Mouse (Mus musculus) kidney, embryonic 14.5 days (tissue): ENCODE measurements around the gene Slc7a6. TPM values are rescaled to one million over a fixed set of nuclear protein-coding genes. Genes with fewer than 3 reads are reported as not detected.
A peak's percentile ranks its signal among the peaks of the same experiment; 100 is the strongest.
"Not testable (repeated sequence)": the region's sequence is repeated elsewhere in the genome, so short reads cannot be mapped to it uniquely, and the experiment has no call there.

Source experiments
- ATAC-seq: fragments of 200-750 bp; cut with Nextera tagmentation; 2 replicates; pipeline ENCODE4 v1.8.0; 2017; ENCODE audit warnings: moderate number of reproducible peaks, mild to moderate bottlenecking, moderate TSS enrichment, moderate library complexity; ENCODE audit not compliant: low FRiP score, low TSS enrichment
- H3K27ac ChIP-seq: fragments of 300-500 bp; sonication (generic); 2 replicates; pipeline ENCODE4 v1.5.1; 2014; ENCODE audit warnings: low read depth, mild to moderate bottlenecking, low read length, moderate library complexity, mixed read lengths
- H3K27me3 ChIP-seq: fragments of 300-500 bp; sonication (generic); 2 replicates; pipeline ENCODE4 v1.6.1; 2014; ENCODE audit warnings: mild to moderate bottlenecking, low read length; ENCODE audit not compliant: control insufficient read depth, insufficient read depth
- H3K36me3 ChIP-seq: fragments of 300-500 bp; sonication (generic); 2 replicates; pipeline ENCODE4 v1.6.1; 2014; ENCODE audit warnings: low read length, mixed read lengths; ENCODE audit not compliant: control insufficient read depth, insufficient read depth
- H3K4me1 ChIP-seq: fragments of 300-500 bp; sonication (generic); 2 replicates; pipeline ENCODE4 v1.6.1; 2014; ENCODE audit warnings: low read length, mixed read lengths; ENCODE audit not compliant: control insufficient read depth, insufficient read depth
- H3K4me2 ChIP-seq: fragments of 300-500 bp; sonication (generic); replicated peaks from 2 replicates; pipeline ENCODE4 v1.6.1; 2014; ENCODE audit warnings: low read depth, mild to moderate bottlenecking, low read length
- H3K4me3 ChIP-seq: fragments of 300-500 bp; sonication (generic); 2 replicates; pipeline ENCODE4 v1.5.1; 2014; ENCODE audit warnings: mild to moderate bottlenecking, low read length
- H3K9ac ChIP-seq: fragments of 300-500 bp; sonication (generic); 2 replicates; pipeline ENCODE4 v1.6.1; 2014; ENCODE audit warnings: low read depth, mild to moderate bottlenecking, low read length, moderate library complexity
- H3K9me3 ChIP-seq: fragments of 300-500 bp; sonication (generic); 2 replicates; pipeline ENCODE4 v1.6.1; 2016; ENCODE audit warnings: low read length; ENCODE audit not compliant: control insufficient read depth
- WGBS: fragments of 180-500 bp; shearing (Covaris S2); extraction: QIAGEN DNeasy Blood & Tissue Kit; methylation state at CpG from one replicate; pipeline ENCODE4 v1.1.7; 2014; 5-methylcytosine and 5-hydroxymethylcytosine counted together
- polyA plus RNA-seq: library from polyadenylated mRNA; unstranded; fragments of >200 nt; fragmentation: Nextera tagmentation; extraction: Ambion mirVana; gene quantifications from 2 replicates; pipeline ENCODE4 v1.2.1, GENCODE M21; 2014

The Slc7a6 gene
- polyA plus RNA-seq, 1 experiment from 2014 or later: 87.4 TPM

GRCm38 (mm10) chr8:106189162-106189561 lies 20.5 kb downstream of the Slc7a6 start:
- Histone ChIP-seq H3K27ac (no peak overlapping the region), H3K9ac (no peak overlapping the region), H3K4me2 (no peak overlapping the region), H3K4me1 (peaks cover 10% of the 10 kb centered on the region; the same call in 1 of the 2 replicates), H3K36me3 (peaks cover 38% of the 10 kb centered on the region), H3K27me3 (no peaks in the 10 kb centered on the region), H3K9me3 (no peaks in the 10 kb centered on the region), H3K4me3 (no peak overlapping the region)
- ATAC-seq: no peak
- 95% methylated on average over 4 of the region's 4 CpGs for WGBS

DNA sequence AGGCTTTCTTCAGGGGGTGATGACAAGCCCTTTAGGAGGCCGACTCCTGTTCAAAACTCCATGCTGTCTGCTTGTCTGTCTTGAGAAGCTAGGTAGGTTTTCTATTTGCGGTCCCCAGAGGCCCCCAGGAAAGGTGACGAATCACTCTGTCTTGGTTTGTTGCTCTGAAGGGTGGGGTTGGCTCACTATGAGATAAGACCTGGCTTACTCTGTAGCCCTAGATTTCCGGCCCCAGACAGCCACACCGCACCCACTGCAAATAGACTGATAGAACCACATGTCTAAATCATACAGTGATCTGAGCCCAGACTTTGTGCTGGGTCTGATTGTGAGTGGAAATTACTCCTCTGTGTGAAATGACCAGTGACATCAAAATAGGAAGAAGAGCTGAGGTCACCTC lies 23.0 kb downstream of the Slc7a6 start:
- ATAC-seq: no peak
- no peaks in the 10 kb centered on the region for H3K4me1 ChIP-seq
- no peaks in the 10 kb centered on the region for H3K9me3 ChIP-seq
- no peak overlapping the region for H3K27ac ChIP-seq
- H3K4me2 ChIP-seq: no peak overlapping the region
- H3K9ac ChIP-seq: no peak overlapping the region
- 91% methylated on average over 5 of the region's 5 CpGs for WGBS
- H3K27me3 ChIP-seq: no peaks in the 10 kb centered on the region
- H3K4me3 ChIP-seq: no peak overlapping the region
- H3K36me3 ChIP-seq: peaks cover 60% of the 10 kb centered on the region

DNA sequence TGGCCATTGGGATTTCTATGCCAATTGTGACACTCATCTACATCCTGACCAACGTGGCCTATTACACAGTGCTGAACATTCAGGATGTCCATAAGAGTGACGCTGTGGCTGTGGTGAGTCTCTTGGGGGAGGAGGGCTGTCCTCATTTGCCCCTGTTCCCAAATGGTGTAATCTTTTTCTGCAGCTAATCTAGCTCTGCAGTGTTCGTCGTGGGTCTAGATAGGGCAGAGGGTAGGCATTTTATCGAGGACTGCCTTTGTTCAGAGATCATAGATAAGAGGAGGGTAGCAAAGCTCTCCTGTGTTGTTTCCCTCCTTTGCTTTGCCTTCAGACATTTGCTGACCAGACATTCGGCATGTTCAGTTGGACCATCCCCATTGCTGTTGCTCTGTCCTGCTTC lies 24.5 kb downstream of the Slc7a6 start:
- no peak overlapping the region for H3K9ac ChIP-seq
- H3K27me3 ChIP-seq: no peaks in the 10 kb centered on the region
- no peaks in the 10 kb centered on the region for H3K4me1 ChIP-seq
- no peak overlapping the region for H3K4me2 ChIP-seq
- WGBS: 85% methylated on average over 6 of the region's 6 CpGs
- H3K36me3 ChIP-seq: peaks cover 71% of the 10 kb centered on the region
- H3K9me3 ChIP-seq: no peaks in the 10 kb centered on the region
- H3K27ac ChIP-seq: no peak overlapping the region
- no peak for ATAC-seq
- no peak overlapping the region for H3K4me3 ChIP-seq

DNA sequence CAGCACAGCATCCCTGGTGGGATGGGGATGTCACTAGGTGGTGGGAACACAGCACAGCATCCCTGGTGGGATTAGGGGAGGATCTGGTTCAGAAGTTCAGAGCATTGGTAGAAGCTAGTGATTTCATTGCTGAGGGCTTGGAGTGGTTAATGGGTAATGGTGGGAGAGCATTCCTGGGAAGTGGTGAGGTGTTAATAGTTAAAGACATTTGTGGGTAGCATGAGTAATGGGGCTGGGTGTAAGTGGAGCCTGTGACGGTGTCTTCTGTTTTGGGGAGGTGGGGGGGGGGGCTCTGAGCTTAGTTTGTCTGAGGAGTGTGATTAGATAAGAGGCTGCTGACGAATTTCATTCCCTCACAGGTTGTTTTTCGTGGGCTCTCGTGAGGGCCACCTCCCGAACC lies 25.4 kb downstream of the Slc7a6 start:
- Histone ChIP-seq H3K4me2 (no peak overlapping the region), H3K9ac (no peak overlapping the region), H3K4me3 (no peak overlapping the region), H3K27ac (no peak overlapping the region), H3K9me3 (no peaks in the 10 kb centered on the region), H3K36me3 (peaks cover 70% of the 10 kb centered on the region), H3K4me1 (no peaks in the 10 kb centered on the region), H3K27me3 (no peaks in the 10 kb centered on the region)
- WGBS: 87% methylated on average over 5 of the region's 5 CpGs
- ATAC-seq: no peak

- H3K4me2 ChIP-seq: no peak overlapping the region
Measured at GRCm38 (mm10) chr8:106198741-106199140, 30.1 kb downstream of the Slc7a6 start.

GRCm38 (mm10) chr8:106199596-106199995 lies 30.9 kb downstream of the Slc7a6 start:
- not testable (repeated sequence) for H3K9me3 ChIP-seq, H3K4me1 ChIP-seq, H3K4me3 ChIP-seq, ATAC-seq, H3K27me3 ChIP-seq, H3K9ac ChIP-seq, H3K4me2 ChIP-seq, H3K27ac ChIP-seq
- H3K36me3 ChIP-seq: peaks cover 85% of the 10 kb centered on the region
- WGBS: 76% methylated on average over 3 of the region's 3 CpGs

More at GRCm38 (mm10) chr8:106198741-106199140, 30.1 kb downstream of the Slc7a6 start:
- no peaks in the 10 kb centered on the region for H3K4me1 ChIP-seq
- H3K36me3 ChIP-seq: peaks cover 84% of the 10 kb centered on the region
- no peak overlapping the region for H3K4me3 ChIP-seq
- ATAC-seq: 0 out of 2 replicates have a peak, but pooled peaks have one; percentile 64
- H3K9ac ChIP-seq: no peak overlapping the region
- no peak overlapping the region for H3K27ac ChIP-seq
- H3K27me3 ChIP-seq: no peaks in the 10 kb centered on the region
- 23% methylated on average over 1 of the region's 1 CpGs for WGBS
- H3K9me3 ChIP-seq: no peaks in the 10 kb centered on the region

GRCm38 (mm10) chr8:106210035-106210731 lies 41.5 kb downstream of the Slc7a6 start:
- H3K36me3 ChIP-seq: peaks cover 36% of the 10 kb centered on the region
- peaks cover 9% of the 10 kb centered on the region; the same call in 1 of the 2 replicates for H3K4me1 ChIP-seq
- H3K9me3 ChIP-seq: no peaks in the 10 kb centered on the region
- peak overlapping the region; percentile 92 for H3K9ac ChIP-seq
- peak overlapping the region; percentile 94 for H3K4me3 ChIP-seq
- H3K4me2 ChIP-seq: peak overlapping the region; percentile 68
- peak; percentile 75 for ATAC-seq
- no peaks in the 10 kb centered on the region for H3K27me3 ChIP-seq
- WGBS: under 1% methylated on average over 35 of the region's 35 CpGs
- H3K27ac ChIP-seq: peak overlapping the region; percentile 92

- H3K27me3 ChIP-seq: no peaks in the 10 kb centered on the region
- peak within 1 kb of the TSS; percentile 68 for H3K4me2 ChIP-seq
- H3K4me1 ChIP-seq: peaks cover 9% of the 10 kb centered on the region; the same call in 1 of the 2 replicates
- peak; percentile 99 for ATAC-seq
- peak within 1 kb of the TSS; percentile 94 for H3K4me3 ChIP-seq
- no peaks in the 10 kb centered on the region for H3K9me3 ChIP-seq
- H3K27ac ChIP-seq: peak within 1 kb of the TSS; percentile 92
- H3K36me3 ChIP-seq: peaks cover 36% of the 10 kb centered on the region
- under 1% methylated on average over 52 of the region's 52 CpGs for WGBS
- peak within 1 kb of the TSS; percentile 92 for H3K9ac ChIP-seq
Measured at GRCm38 (mm10) chr8:106210821-106211345, 42.2 kb downstream of the Slc7a6 start, which contains the start of the genes Slc7a6os and Prmt7. Gene Slc7a6os, minus strand, starts transcription at chr8:106210935. Gene Prmt7, plus strand, starts transcription at chr8:106210936.

- 4% methylated on average over 13 of the region's 13 CpGs for WGBS
- no peak for ATAC-seq
Measured at GRCm38 (mm10) chr8:106211421-106211820, 42.8 kb downstream of the Slc7a6 start.

More at GRCm38 (mm10) chr8:106211421-106211820, 42.8 kb downstream of the Slc7a6 start:
- H3K27me3 ChIP-seq: no peaks in the 10 kb centered on the region
- H3K4me3 ChIP-seq: peak overlapping the region; percentile 94
- peaks cover 37% of the 10 kb centered on the region for H3K36me3 ChIP-seq
- no peaks in the 10 kb centered on the region for H3K9me3 ChIP-seq
- peak overlapping the region; percentile 92; the same call in 1 of the 2 replicates for H3K27ac ChIP-seq
- H3K9ac ChIP-seq: peak overlapping the region; percentile 92
- peaks cover 9% of the 10 kb centered on the region; the same call in 1 of the 2 replicates for H3K4me1 ChIP-seq
- peak overlapping the region; percentile 68 for H3K4me2 ChIP-seq
